Mouse (Mus musculus): ENCODE results near the gene Rps27l.
A peak's percentile ranks its signal among the peaks of the same experiment; 100 is the strongest.

The Rps27l gene

GRCm38 (mm10) chr9:66985377-66985776 is 39.5 kb downstream of the Rps27l start:
- no peak for DNase-seq

- DNase-seq, result no peak
These were observed 42.5 kb downstream of the Rps27l start for GRCm38 (mm10) chr9:66988198-66988887.

- peak; percentile 66 for DNase-seq
These were observed 43.1 kb downstream of the Rps27l start for GRCm38 (mm10) chr9:66988888-66989414.

- DNase-seq, result no peak
These were observed 43.7 kb downstream of the Rps27l start for GRCm38 (mm10) chr9:66989581-66989980.

- DNase-seq, result no peak
These were observed 44.2 kb downstream of the Rps27l start for GRCm38 (mm10) chr9:66990046-66990445.

GRCm38 (mm10) chr9:66991021-66991749 is 45.3 kb downstream of the Rps27l start:
- no peak for DNase-seq

- DNase-seq, result no peak
These were observed 46.0 kb downstream of the Rps27l start for GRCm38 (mm10) chr9:66991750-66992410.

Measured in kidney, adult 18-20 months (tissue).